Mouse (Mus musculus) embryonic fibroblast, embryonic 13.5 days (primary cell): ENCODE data around the gene Acads. TPM values are rescaled to one million over a fixed set of nuclear protein-coding genes. Genes with fewer than 3 reads are reported as not detected.
"Not testable (repeated sequence)": the region's sequence is repeated elsewhere in the genome, so short reads cannot be mapped to it uniquely, and the experiment has no call there.

Experiments
- H3K27ac ChIP-seq: 2 replicates; pipeline ENCODE4 v1.5.1; 2012; ENCODE audit warnings: low read length, control low read depth, inconsistent platforms; ENCODE audit not compliant: insufficient read depth
- H3K4me1 ChIP-seq: 2 replicates; pipeline ENCODE4 v1.6.1; 2011; ENCODE audit warnings: low read length; ENCODE audit not compliant: control insufficient read depth, insufficient read depth
- H3K4me3 ChIP-seq: 2 replicates; pipeline ENCODE4 v1.5.1; 2011; ENCODE audit warnings: mild to moderate bottlenecking, control low read depth, low read length; ENCODE audit not compliant: insufficient read depth
- CTCF ChIP-seq: IDR thresholded peaks from 2 replicates; pipeline ENCODE4 v1.5.1; 2011; ENCODE audit warnings: mild to moderate bottlenecking, control low read depth, low read length, moderate library complexity, borderline replicate concordance; ENCODE audit not compliant: insufficient read depth
- POLR2A ChIP-seq: IDR thresholded peaks from 2 replicates; pipeline ENCODE4 v1.6.1; 2011; ENCODE audit warnings: low read depth, mild to moderate bottlenecking, control low read depth, low read length, moderate library complexity
- polyA plus RNA-seq: library from polyadenylated mRNA; stranded (reverse); fragments of >200 nt; gene quantifications from 2 replicates; pipeline ENCODE4 v1.2.4, GENCODE M21; 2011; ENCODE audit warnings: low read depth; ENCODE audit not compliant: missing spikeins, insufficient read length

Gene Acads
- polyA plus RNA-seq, result 23.8 and 27.9 TPM in 2 replicates

GRCm38 (mm10) chr5:115118961-115119570 is at the start of gene Acads:
Gene Acads (minus strand): TSS chr5:115119346.
- H3K4me3 ChIP-seq, result peak within 1 kb of the TSS; percentile 96
- TF ChIP-seq CTCF, result no peak
- TF ChIP-seq POLR2A, result peak; percentile 87
- H3K27ac ChIP-seq, result peak within 1 kb of the TSS; percentile 22; the same call in 1 of the 2 replicates
- no peaks in the 10 kb centered on the region; the same call in 1 of the 2 replicates for H3K4me1 ChIP-seq

GRCm38 (mm10) chr5:115167396-115167795 is 48.2 kb upstream of the Acads start:
- Histone ChIP-seq H3K4me3 (no peak overlapping the region), H3K4me1 (no peaks in the 10 kb centered on the region), H3K27ac (no peak overlapping the region)
- TF ChIP-seq CTCF (no peak), POLR2A (no peak)

GRCm38 (mm10) chr5:115166815-115167194 is 47.7 kb upstream of the Acads start:
- Histone ChIP-seq H3K27ac (no peak overlapping the region), H3K4me1 (no peaks in the 10 kb centered on the region), H3K4me3 (no peak overlapping the region)
- TF ChIP-seq CTCF, result no peak

DNA sequence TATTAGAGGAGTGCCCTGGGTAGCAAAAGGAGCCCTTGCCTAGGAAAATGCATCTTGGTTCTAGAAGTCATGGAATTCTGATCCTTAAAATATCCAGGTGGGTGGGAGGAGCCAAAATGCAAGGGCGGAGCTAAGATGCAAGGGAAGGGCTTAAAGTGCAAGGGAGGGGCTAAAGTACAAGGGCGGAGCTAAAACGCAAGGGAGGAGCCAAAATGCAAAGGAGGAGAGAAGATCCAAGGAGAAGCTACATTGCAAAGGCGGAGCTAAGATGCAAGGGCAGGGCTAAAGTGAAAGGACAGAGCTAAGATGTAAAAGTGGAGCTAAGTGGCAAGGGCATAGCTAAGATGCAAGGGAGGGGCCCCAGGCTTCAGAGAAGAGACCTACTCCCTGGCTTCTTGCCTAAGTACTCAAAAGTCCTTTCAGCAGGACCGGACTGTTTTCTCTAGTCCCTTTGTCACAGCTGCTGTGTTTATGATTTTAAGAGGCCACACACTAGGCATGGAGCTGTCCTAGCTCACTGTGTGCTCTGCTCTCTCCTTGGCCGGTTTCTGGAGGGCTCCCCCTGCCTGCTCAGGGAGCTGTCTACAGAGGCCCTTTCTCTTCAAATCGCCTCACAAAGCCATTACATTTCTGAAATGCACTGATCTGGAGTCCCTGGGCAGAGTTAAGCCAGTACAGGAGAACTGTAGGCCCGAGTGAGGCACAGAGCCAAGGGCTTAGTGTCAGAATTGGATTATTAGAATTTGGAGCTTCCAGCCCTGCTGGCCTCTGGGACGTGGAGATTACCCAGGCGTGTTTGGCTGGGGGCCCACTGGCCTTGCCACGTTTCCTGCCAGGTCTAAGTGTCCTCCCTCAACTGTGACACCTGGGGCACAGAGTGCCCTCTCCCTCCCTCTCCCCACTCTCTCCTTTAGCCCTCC is 47.0 kb upstream of the Acads start:
- no peak overlapping the region for H3K27ac ChIP-seq
- TF ChIP-seq POLR2A (no peak), CTCF (no peak)
- H3K4me1 ChIP-seq, result no peaks in the 10 kb centered on the region
- H3K4me3 ChIP-seq, result no peak overlapping the region

DNA sequence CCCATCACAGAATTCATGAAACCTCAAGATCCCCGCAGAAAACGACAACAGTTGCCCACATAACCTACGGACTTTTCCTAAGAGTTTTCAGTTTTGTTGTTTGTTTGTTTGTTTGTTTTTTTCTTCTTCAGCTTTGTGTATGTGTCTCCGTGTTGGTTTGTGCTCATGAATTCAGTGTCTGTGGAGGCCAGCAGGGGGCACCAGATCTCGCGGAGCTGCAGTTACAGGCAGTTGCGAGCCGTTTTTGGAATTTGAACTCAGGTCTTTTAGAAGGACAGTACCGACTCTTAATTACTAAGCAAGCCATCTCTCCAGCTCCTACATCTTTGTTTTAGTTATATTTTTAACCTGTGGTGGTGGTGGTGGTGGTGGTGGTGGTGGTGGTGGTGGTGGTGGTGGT is 46.2 kb upstream of the Acads start:
- Histone ChIP-seq H3K4me1 (no peaks in the 10 kb centered on the region), H3K27ac (no peak overlapping the region), H3K4me3 (no peak overlapping the region)
- no peak for TF ChIP-seq POLR2A
- TF ChIP-seq CTCF, result no peak

- not testable (repeated sequence) for H3K27ac ChIP-seq, H3K4me3 ChIP-seq, H3K4me1 ChIP-seq
Observed at GRCm38 (mm10) chr5:115164446-115164845, 45.3 kb upstream of the Acads start.

GRCm38 (mm10) chr5:115163563-115163962 is 44.4 kb upstream of the Acads start:
- no peak overlapping the region for H3K4me3 ChIP-seq
- no peak for TF ChIP-seq CTCF
- no peak overlapping the region for H3K27ac ChIP-seq
- no peaks in the 10 kb centered on the region for H3K4me1 ChIP-seq

- H3K4me1 ChIP-seq, H3K27ac ChIP-seq, H3K4me3 ChIP-seq: not testable (repeated sequence)
Observed at GRCm38 (mm10) chr5:115161940-115162279, 42.8 kb upstream of the Acads start.

GRCm38 (mm10) chr5:115161064-115161939 is 42.2 kb upstream of the Acads start:
- H3K4me1 ChIP-seq, result no peaks in the 10 kb centered on the region
- no peak overlapping the region for H3K4me3 ChIP-seq
- no peak overlapping the region for H3K27ac ChIP-seq
- TF ChIP-seq POLR2A, result no peak
- TF ChIP-seq CTCF, result no peak

DNA sequence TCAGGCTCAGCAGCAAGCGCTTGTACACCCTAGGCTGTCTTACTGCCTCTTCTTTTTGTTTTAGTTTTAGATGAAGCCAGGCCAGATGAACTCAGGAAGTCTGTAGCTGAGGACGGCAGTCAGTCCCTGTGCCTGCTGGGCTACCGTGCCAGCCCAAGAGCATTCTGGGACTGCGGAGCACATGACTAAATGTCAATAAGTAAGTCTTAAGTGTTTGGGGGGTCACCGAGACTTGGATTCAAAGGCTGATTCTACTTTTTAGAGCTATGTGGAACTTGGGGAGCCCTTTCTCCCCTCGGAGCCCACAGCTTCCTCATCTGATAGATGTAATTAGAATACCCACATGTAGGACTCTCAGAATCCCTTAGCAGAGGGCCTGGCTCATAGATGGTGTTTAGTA is 41.5 kb upstream of the Acads start:
- Histone ChIP-seq H3K4me1 (no peaks in the 10 kb centered on the region), H3K4me3 (no peak overlapping the region), H3K27ac (no peak overlapping the region)
- TF ChIP-seq CTCF, result no peak
- no peak for TF ChIP-seq POLR2A
